Mouse (Mus musculus) natural killer cell, adult 2 months (primary cell): ENCODE data around the gene Zfp446.

Experiments
- DNase-seq, 2 experiments: peaks; one replicate each; pipeline ENCODE4 v3.0.0; 2022; ENCODE audit warnings: low spot score in 2 of 2

Zfp446 gene

DNA sequence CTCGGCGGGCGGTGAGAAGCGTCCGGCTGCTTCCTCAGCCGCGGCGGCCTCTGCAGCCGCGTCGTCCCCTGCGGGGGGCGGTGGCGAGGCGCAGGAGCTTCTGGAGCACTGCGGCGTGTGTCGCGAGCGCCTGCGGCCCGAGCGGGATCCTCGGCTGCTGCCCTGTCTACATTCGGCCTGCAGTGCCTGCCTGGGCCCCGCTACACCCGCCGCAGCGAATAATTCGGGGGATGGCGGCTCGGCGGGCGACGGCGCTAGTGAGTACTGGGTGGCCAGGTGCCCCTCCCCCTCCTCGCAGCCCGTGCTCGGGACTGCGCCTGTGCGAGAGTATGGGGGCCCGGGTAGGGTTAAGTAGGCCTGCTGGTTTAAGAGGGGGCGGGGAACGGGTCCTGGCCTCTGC lies 47.2 kb downstream of the Zfp446 start:
- DNase-seq: peak; percentile 46 to 56

DNA sequence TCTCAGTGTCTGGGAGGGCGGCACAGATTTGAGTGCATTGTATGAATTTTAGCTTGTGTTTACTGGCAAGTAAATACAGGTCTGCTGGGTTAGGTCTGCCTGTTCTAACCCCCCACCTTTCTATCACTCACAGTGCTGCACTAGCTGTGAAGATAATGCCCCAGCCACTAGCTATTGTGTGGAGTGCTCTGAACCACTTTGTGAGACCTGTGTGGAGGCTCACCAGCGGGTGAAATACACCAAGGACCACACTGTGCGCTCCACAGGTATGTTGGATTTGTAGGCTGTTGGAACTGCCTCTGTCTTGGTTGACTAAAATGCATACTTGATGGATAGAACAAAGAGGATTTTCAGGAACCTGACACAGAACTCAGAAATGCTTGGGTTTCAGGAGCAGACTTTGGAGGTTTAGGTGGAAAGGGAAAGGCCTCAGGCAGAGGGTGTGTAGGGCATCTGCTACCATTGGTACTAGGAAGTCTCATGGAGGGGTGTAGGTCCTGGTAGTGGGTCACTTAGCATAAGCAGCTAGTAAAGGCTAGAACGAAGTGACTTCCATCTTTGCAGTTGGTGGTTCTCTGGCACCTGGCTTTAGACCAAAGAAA lies 48.0 kb downstream of the Zfp446 start:
- no peak for DNase-seq

GRCm38 (mm10) chr7:13028986-13029385 lies 51.3 kb downstream of the Zfp446 start:
- DNase-seq: no peak

DNA sequence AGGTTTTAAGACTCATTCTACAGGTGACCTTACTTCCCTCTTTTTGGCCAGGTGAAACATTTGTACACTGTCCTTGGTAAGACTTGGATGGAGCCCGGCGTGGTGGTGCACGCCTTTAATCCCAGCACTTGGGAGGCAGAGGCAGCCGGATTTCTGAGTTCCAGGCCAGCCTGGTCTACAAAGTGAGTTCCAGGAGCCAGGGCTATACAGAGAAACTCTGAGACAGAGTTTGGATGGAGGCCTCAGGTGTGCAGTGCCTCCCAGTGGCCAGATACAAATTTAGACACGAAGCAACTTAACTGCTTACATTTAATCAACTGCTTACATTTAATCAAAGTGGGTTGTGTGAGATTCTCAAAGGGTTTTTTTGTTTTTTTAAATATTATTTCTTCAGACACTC lies 53.4 kb downstream of the Zfp446 start:
- DNase-seq: no peak

DNA sequence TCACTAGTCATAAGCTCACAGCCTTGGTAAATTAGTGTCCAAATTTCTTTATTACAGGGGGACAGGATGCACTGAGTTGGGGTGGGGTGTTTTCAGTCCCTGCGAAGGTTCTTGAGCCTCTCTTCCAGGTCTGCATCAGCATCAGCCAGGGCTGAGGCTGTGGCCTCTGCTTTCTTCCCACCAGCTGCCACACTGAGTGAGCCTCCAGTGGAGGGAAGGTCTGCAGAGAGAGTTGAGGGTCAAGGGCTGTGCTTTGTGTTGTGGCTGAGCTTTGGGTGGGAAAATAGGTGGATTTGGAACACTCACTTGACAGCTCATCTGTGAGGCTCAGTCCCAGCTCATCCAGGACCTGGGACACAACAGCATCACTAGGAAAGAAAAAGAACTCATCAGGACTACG lies 54.3 kb downstream of the Zfp446 start:
- no peak for DNase-seq

DNA sequence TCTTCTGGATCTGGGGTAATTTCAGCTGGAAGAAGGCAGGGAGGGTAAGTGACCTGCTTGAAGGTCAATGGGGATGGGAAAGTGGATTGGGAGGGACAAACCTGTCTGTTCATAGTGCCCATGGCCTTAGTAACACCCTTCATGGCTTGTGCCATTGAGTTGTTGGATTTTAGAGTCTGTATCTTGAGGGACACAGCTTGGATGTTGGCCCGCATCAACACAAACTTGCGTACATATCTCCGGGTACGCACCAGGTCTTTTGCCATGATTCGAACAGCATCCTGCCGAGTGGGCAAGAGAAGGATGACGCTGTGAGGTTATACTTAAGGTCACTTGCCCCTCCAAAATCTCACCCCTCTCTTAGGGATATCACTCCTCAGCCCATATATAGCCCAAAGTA lies 54.9 kb downstream of the Zfp446 start:
- no peak for DNase-seq

GRCm38 (mm10) chr7:13033451-13034147 lies 56.0 kb downstream of the Zfp446 start:
- DNase-seq: no peak

- DNase-seq: peak; percentile 95 to 97
Observed at GRCm38 (mm10) chr7:13034148-13034977, 56.7 kb downstream of the Zfp446 start, which contains the start of gene Chmp2a. Gene Chmp2a, minus strand, starts transcription at chr7:13034807.
